23 mouse cellular contexts compared by ENCODE assay signal in the genomic region with DNA sequence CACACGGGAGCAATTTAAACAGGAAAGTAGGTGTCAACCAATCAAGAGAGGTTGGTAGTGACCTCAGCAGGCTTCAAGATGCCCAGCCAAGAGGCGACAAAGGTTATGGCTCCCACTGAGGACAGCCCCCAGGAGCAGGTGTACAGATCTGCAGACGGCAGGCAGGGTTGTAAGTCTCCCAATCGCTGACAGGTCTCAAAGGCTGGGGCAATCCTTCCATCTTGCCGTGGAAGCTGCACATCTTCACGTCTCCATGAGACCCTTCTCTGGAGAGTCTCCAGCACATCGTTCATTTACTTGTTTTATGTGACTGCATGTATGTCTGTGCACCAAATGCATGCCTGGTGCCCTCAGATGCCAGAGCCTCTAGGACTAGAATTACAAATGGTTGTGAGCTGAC.
"Had no signal": no experiment of that assay in that cellular context is flagged by ENCODE, and none has a peak within 500 bp of the region (broad histone marks: within the 10 kb centered on the region; RNA-seq: fewer than 3 reads in every experiment).

No protein-coding gene starts in this region.

- H3K4me3 ChIP-seq: hindbrain, embryonic 13.5 days; hindbrain, embryonic 15.5 days; kidney, embryonic 15.5 days; limb, embryonic 13.5 days; limb, embryonic 15.5 days; liver, embryonic 12.5 days had no signal

- H3K4me2 ChIP-seq: heart, embryonic 11.5 days; hindbrain, embryonic 13.5 days; hindbrain, embryonic 15.5 days; kidney, embryonic 15.5 days; limb, embryonic 13.5 days; limb, embryonic 15.5 days; liver, embryonic 12.5 days had no signal

- H3K27ac ChIP-seq: hindbrain, embryonic 13.5 days; hindbrain, embryonic 15.5 days; hindbrain, postnatal 0 days; kidney, embryonic 15.5 days; kidney, postnatal 0 days; limb, embryonic 13.5 days; limb, embryonic 15.5 days; liver, embryonic 12.5 days; liver, embryonic 14.5 days had no signal

- ATAC-seq: hindbrain, postnatal 0 days; liver, embryonic 12.5 days had no signal

- H3K9ac ChIP-seq: hindbrain, embryonic 13.5 days; hindbrain, embryonic 15.5 days; kidney, embryonic 15.5 days; limb, embryonic 13.5 days; limb, embryonic 15.5 days; liver, embryonic 12.5 days; liver, embryonic 14.5 days had no signal

- H3K9me3 ChIP-seq: hindbrain, embryonic 13.5 days; hindbrain, embryonic 15.5 days; kidney, embryonic 15.5 days; limb, embryonic 13.5 days; limb, embryonic 15.5 days; liver, embryonic 12.5 days had no signal

- H3K27me3 ChIP-seq: hindbrain, embryonic 13.5 days; hindbrain, embryonic 15.5 days; kidney, embryonic 15.5 days; limb, embryonic 13.5 days; limb, embryonic 15.5 days had no signal

- DNase-seq: gastrocnemius, postnatal 14 days; gastrocnemius, postnatal 36 days; heart, adult 18-20 months; heart, postnatal 14 days; heart, postnatal 36 days; kidney, adult 11 months; kidney, adult 2 months; kidney, adult 9 months; kidney, postnatal 14 days; kidney, postnatal 36 days; layer of hippocampus, adult 9-11 months; layer of hippocampus, postnatal 36 days; left cerebral cortex, postnatal 4 days had no signal

- H3K36me3 ChIP-seq: hindbrain, embryonic 13.5 days; hindbrain, embryonic 15.5 days; kidney, embryonic 15.5 days; limb, embryonic 13.5 days; limb, embryonic 15.5 days; liver, embryonic 12.5 days had no signal
